ENCODE assay signal across 9 mouse cellular contexts in the genomic region with DNA sequence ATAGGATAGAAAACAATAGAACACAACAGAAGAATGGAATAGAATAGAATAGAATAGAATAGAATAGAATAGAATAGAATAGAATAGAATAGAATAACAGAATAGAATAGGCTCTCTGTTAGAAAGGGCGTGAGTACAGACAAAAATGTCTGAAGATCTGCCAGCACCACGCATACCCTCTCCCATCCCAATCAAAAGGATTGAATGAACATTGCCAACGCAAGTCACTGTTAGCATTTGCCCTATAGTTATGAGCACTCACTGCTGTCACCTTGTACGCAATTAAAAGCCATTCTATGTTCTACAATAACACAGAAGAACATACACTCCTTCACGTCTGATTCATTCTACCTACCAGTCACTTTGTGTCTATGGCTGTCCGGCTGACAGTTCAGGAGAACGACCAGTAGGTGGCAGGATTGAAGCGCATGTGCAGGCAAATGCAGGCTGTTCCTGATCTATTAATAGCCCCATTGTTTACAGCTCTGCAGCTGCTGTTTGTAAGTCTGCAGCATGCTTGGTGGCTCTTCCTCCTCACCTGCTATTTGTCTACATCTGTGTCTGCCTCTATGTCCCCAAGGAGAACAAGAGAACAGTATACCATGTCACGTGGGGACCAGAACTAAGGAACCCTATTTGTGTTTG. TPM values are rescaled to one million over a fixed set of nuclear protein-coding genes. Genes with fewer than 3 reads are reported as not detected.
DNase-seq lines count a peak whose midpoint lies in the region; ATAC-seq and TF ChIP-seq lines count a peak whose summit lies in the region.
"Had no signal": no experiment of that assay in that cellular context is flagged by ENCODE, and none has a peak within 500 bp of the region (broad histone marks: within the 10 kb centered on the region; RNA-seq: fewer than 3 reads in every experiment).

No protein-coding gene starts in this region.

- WGBS in forebrain, embryonic 16.5 days: 15% methylated on average over 9 of the region's 9 CpGs
- WGBS in lung, embryonic 14.5 days: 19% methylated on average over 9 of the region's 9 CpGs
- 20% methylated on average over 9 of the region's 9 CpGs for WGBS in olfactory bulb, adult 2 months

- H3K36me3 ChIP-seq in G1E (replicated peaks): no peaks in the 10 kb centered on the region
- no peaks in the 10 kb centered on the region for H3K36me3 ChIP-seq in forebrain, embryonic 16.5 days (ENCODE audit: control insufficient read depth, insufficient read depth)
- H3K36me3 ChIP-seq in lung, embryonic 14.5 days (ENCODE audit: insufficient read depth): no peaks in the 10 kb centered on the region

- peak; percentile 92 for ATAC-seq in G1E (ENCODE audit: extremely low read depth, insufficient number of reproducible peaks, low FRiP score, poor library complexity, severe bottlenecking)
- ATAC-seq in forebrain, embryonic 16.5 days: peak; percentile 86
- peak; percentile 77 for ATAC-seq in lung, embryonic 14.5 days (ENCODE audit: insufficient read depth)

- no peaks in the 10 kb centered on the region for H3K9me3 ChIP-seq in G1E (replicated peaks)
- no peaks in the 10 kb centered on the region for H3K9me3 ChIP-seq in forebrain, embryonic 16.5 days (ENCODE audit: control insufficient read depth, low read length)
- H3K9me3 ChIP-seq in lung, embryonic 14.5 days (ENCODE audit: low read depth, low read length): no peaks in the 10 kb centered on the region

- H3K9ac ChIP-seq in forebrain, embryonic 16.5 days (replicated peaks; ENCODE audit: low read depth, low read length): no peak overlapping the region
- H3K9ac ChIP-seq in lung, embryonic 14.5 days: no peak overlapping the region

- no peak overlapping the region for H3K4me2 ChIP-seq in forebrain, embryonic 16.5 days (ENCODE audit: low read length)
- H3K4me2 ChIP-seq in lung, embryonic 14.5 days: no peak overlapping the region

- H3K27ac ChIP-seq in forebrain, embryonic 16.5 days (ENCODE audit: low read length): no peak overlapping the region
- peak overlapping the region; percentile 75 for H3K27ac ChIP-seq in layer of hippocampus, adult 2 months
- H3K27ac ChIP-seq in lung, embryonic 14.5 days (ENCODE audit: low read depth): no peak overlapping the region
- no peak overlapping the region for H3K27ac ChIP-seq in olfactory bulb, adult 2 months (ENCODE audit: insufficient read depth, low read depth, low read length)
- H3K27ac ChIP-seq: macrophage had no signal

- no peak overlapping the region for H3K4me3 ChIP-seq in G1E (ENCODE audit: low read depth, low read length)
- H3K4me3 ChIP-seq in forebrain, embryonic 16.5 days (replicated peaks; ENCODE audit: low read length): no peak overlapping the region
- H3K4me3 ChIP-seq in layer of hippocampus, adult 2 months: no peak overlapping the region
- no peak overlapping the region for H3K4me3 ChIP-seq in lung, embryonic 14.5 days (ENCODE audit: low read depth, low read length)
- H3K4me3 ChIP-seq in olfactory bulb, adult 2 months (ENCODE audit: insufficient read depth, low read depth, low read length): no peak overlapping the region

- peak; percentile 94 for TF ChIP-seq CTCF in G1E (IDR thresholded peaks at IDR 0.05; ENCODE audit: low read depth, low read length)
- peak; percentile 97 for TF ChIP-seq CTCF in layer of hippocampus, adult 2 months (conservative IDR thresholded peaks at IDR 0.05)
- peak; percentile 95 for TF ChIP-seq CTCF in lung, embryonic 14.5 days (IDR thresholded peaks at IDR 0.05; ENCODE audit: low read depth)
- peak; percentile 41; the same call in 1 of the 2 replicates for TF ChIP-seq CTCF in olfactory bulb, adult 2 months (IDR thresholded peaks at IDR 0.05; ENCODE audit: insufficient read depth, low read depth, low read length)

- H3K27me3 ChIP-seq in G1E (ENCODE audit: insufficient read depth, low read length): peaks cover 2% of the 10 kb centered on the region; the same call in 1 of the 2 replicates
- peaks cover 2% of the 10 kb centered on the region; the same call in 1 of the 2 replicates for H3K27me3 ChIP-seq in forebrain, embryonic 16.5 days (replicated peaks; ENCODE audit: control insufficient read depth, insufficient read depth, low read length)
- H3K27me3 ChIP-seq in lung, embryonic 14.5 days (ENCODE audit: insufficient read depth, low read length): no peaks in the 10 kb centered on the region

- peaks cover 7% of the 10 kb centered on the region for H3K4me1 ChIP-seq in G1E (ENCODE audit: insufficient read depth, low read depth, low read length)
- H3K4me1 ChIP-seq in forebrain, embryonic 16.5 days (replicated peaks; ENCODE audit: control insufficient read depth, insufficient read depth, low read length): 0 out of 2 replicates have a peak, but pooled peaks cover 5% of the 10 kb centered on the region
- no peaks in the 10 kb centered on the region for H3K4me1 ChIP-seq in lung, embryonic 14.5 days (ENCODE audit: insufficient read depth)
- no peaks in the 10 kb centered on the region for H3K4me1 ChIP-seq in olfactory bulb, adult 2 months (ENCODE audit: control insufficient read depth, insufficient read depth, low read length)

- no peak for TF ChIP-seq POLR2A in olfactory bulb, adult 2 months (IDR thresholded peaks at IDR 0.05; ENCODE audit: insufficient read depth, low read depth, low read length)

- DNase-seq in G1E (ENCODE audit: low spot score): peak; percentile 18
- DNase-seq in cerebellum, adult 11-12 months: peak; percentile 70
- peak; percentile 84 for DNase-seq in heart, postnatal 4 days
- DNase-seq in layer of hippocampus, adult 2 months (ENCODE audit: low spot score in 2 of 2): peak; percentile 79 to 81
- DNase-seq in lung, embryonic 14.5 days: peak; percentile 92
- peak; percentile 79 for DNase-seq in thymus, postnatal 0 days (ENCODE audit: low spot score)

RNA-seq across cellular contexts. Expression of gene Traf6, which starts 13.0 kb away (rescaled TPM):
- total RNA-seq in G1E (2014; fragmentation: Nextera tagmentation) (67.1 and 68.3 TPM in 2 replicates), G1E (2017) (26.1 and 26.6 TPM in 2 replicates)
- polyA plus RNA-seq in G1E (2012): 2.3 and 3.0 TPM in 2 replicates
- 9.7 and 13.7 TPM in 2 replicates for polyA plus RNA-seq in forebrain, embryonic 16.5 days (2015; fragmentation: Nextera tagmentation; extraction: Ambion mirVana)
- 10 to 100 TPM; 14.3 to 15.0 TPM for total RNA-seq in heart, postnatal 4 days (2021)
- total RNA-seq in layer of hippocampus, adult 2 months (2021): 10 to 100 TPM; 14.1 to 16.8 TPM
- polyA plus RNA-seq in lung, embryonic 14.5 days (2014; fragmentation: Nextera tagmentation; extraction: Ambion mirVana): 15.4 and 16.9 TPM in 2 replicates
- polyA plus RNA-seq in olfactory bulb, adult 2 months (2012; ENCODE audit: insufficient read depth, insufficient read length, low replicate concordance, missing spikeins): not detected in 2 replicates
- 13.5 and 15.0 TPM in 2 replicates for polyA plus RNA-seq in thymus, postnatal 0 days (2015; fragmentation: Nextera tagmentation; extraction: Ambion mirVana)

RNA-seq across cellular contexts. Expression of gene B230118H07Rik, which starts 15.8 kb away (rescaled TPM):
- total RNA-seq in G1E (2014; fragmentation: Nextera tagmentation) (10.2 and 28.7 TPM in 2 replicates), G1E (2017) (72.1 and 76.4 TPM in 2 replicates)
- 1.0 and 1.6 TPM in 2 replicates for polyA plus RNA-seq in G1E (2012)
- 44.1 and 44.4 TPM in 2 replicates for polyA plus RNA-seq in forebrain, embryonic 16.5 days (2015; fragmentation: Nextera tagmentation; extraction: Ambion mirVana)
- total RNA-seq in heart, postnatal 4 days (2021): 10 to 100 TPM; 44.8 to 48.7 TPM
- 10 to 100 TPM; 32.0 to 32.3 TPM for total RNA-seq in layer of hippocampus, adult 2 months (2021)
- 52.4 and 53.9 TPM in 2 replicates for polyA plus RNA-seq in lung, embryonic 14.5 days (2014; fragmentation: Nextera tagmentation; extraction: Ambion mirVana)
- not detected in 2 replicates for polyA plus RNA-seq in olfactory bulb, adult 2 months (2012; ENCODE audit: insufficient read depth, insufficient read length, low replicate concordance, missing spikeins)
- 109 and 145 TPM in 2 replicates for polyA plus RNA-seq in thymus, postnatal 0 days (2015; fragmentation: Nextera tagmentation; extraction: Ambion mirVana)

RNA-seq across cellular contexts. Expression of gene Rag1, which starts 15.9 kb away (rescaled TPM):
- total RNA-seq in G1E (2014; fragmentation: Nextera tagmentation) (not detected in 2 replicates), G1E (2017) (under 0.01 and 0.22 TPM in 2 replicates)
- polyA plus RNA-seq in G1E (2012): 0.01 TPM in 1 of 2 replicates, not detected in the other
- polyA plus RNA-seq in forebrain, embryonic 16.5 days (2015; fragmentation: Nextera tagmentation; extraction: Ambion mirVana): 0.05 and 0.07 TPM in 2 replicates
- total RNA-seq in heart, postnatal 4 days (2021): under 1 TPM; 0.09 to 0.41 TPM
- total RNA-seq in layer of hippocampus, adult 2 months (2021): under 1 TPM; 0.15 to 0.25 TPM
- polyA plus RNA-seq in lung, embryonic 14.5 days (2014; fragmentation: Nextera tagmentation; extraction: Ambion mirVana): not detected in 2 replicates
- 321 and 562 TPM in 2 replicates for polyA plus RNA-seq in olfactory bulb, adult 2 months (2012; ENCODE audit: insufficient read depth, insufficient read length, low replicate concordance, missing spikeins)
- 319 and 337 TPM in 2 replicates for polyA plus RNA-seq in thymus, postnatal 0 days (2015; fragmentation: Nextera tagmentation; extraction: Ambion mirVana)
- polyA plus RNA-seq: macrophage had no signal

RNA-seq across cellular contexts. Expression of gene Rag2, which starts 40.7 kb away (rescaled TPM):
- not detected in 2 replicates for total RNA-seq in G1E (2014; fragmentation: Nextera tagmentation)
- 0.06 and 0.11 TPM in 2 replicates for total RNA-seq in G1E (2017)
- polyA plus RNA-seq in G1E (2012): not detected in 2 replicates
- not detected in 2 replicates for polyA plus RNA-seq in forebrain, embryonic 16.5 days (2015; fragmentation: Nextera tagmentation; extraction: Ambion mirVana)
- not detected for total RNA-seq in heart, postnatal 4 days (2021)
- not detected for total RNA-seq in layer of hippocampus, adult 2 months (2021)
- not detected in 2 replicates for polyA plus RNA-seq in lung, embryonic 14.5 days (2014; fragmentation: Nextera tagmentation; extraction: Ambion mirVana)
- not detected in 2 replicates for polyA plus RNA-seq in olfactory bulb, adult 2 months (2012; ENCODE audit: insufficient read depth, insufficient read length, low replicate concordance, missing spikeins)
- polyA plus RNA-seq in thymus, postnatal 0 days (2015; fragmentation: Nextera tagmentation; extraction: Ambion mirVana): 116 and 143 TPM in 2 replicates
- polyA plus RNA-seq: macrophage had no signal

Comparison
In these comparisons a context has a peak if more than half of its experiments do, and no peak if none do; other contexts are left out.
1. DNase-seq: peak in every context shown above with its lines; median percentile 92 in lung, embryonic 14.5 days; 84 in heart, postnatal 4 days; 80 in layer of hippocampus, adult 2 months; 79 in thymus, postnatal 0 days; 70 in cerebellum, adult 11-12 months; 18 in G1E.
2. CTCF ChIP-seq: peak in every context shown above with its lines; median percentile 97 in layer of hippocampus, adult 2 months; 95 in lung, embryonic 14.5 days; 94 in G1E; 41 in olfactory bulb, adult 2 months.
3. RNA of gene Rag1, which starts 15.9 kb away (polyA plus RNA-seq): 321 to 562 TPM in olfactory bulb, adult 2 months and 319 to 337 TPM in thymus, postnatal 0 days; 0.05 to 0.07 TPM in forebrain, embryonic 16.5 days, not detected in lung, embryonic 14.5 days and 0.01 TPM in G1E; every median in the first group is over 100 times any median in the second.
4. Peak in every context shown above with its lines, with median percentiles within 50 percentile points of each other: ATAC-seq.